Mouse (Mus musculus): Measurements from ENCODE around the gene Mfsd5.

Mfsd5 gene

DNA sequence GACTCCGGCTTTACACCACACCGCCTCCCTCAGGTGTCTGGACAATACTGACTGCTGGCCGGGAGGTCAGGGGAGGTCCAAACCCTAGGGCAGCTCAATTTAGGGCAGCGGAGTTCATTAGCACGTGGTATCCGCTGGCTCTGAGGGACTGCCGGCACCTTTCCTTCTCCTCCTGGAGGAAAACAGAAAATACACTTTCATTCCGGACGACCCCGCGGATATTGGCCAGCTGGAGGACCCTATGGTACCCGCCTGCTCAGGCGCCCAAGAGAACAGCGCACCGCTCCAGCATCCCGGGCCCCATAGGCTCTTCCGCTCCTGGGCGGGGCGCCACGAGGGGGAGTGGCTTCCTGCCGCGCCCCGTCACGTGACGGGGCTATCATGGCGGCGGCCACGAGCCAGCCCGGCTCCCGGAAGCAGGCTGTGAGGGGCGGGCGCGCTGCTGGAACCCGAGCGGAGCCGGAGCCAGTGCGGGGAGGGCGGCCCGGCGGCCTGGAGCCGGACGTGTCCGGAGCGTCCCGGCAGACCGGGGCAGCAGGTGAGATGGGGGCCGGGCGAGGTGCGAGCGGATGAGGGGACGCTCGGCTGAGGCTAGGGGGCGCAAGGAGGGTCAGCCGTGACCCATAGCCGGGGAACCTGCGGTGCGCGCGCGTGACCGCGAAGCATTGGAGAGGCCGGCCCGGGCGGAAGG is at the start of gene Mfsd5:
TSS of gene Mfsd5 (plus strand) at position 363 of the 691 bp plus-strand sequence.
- peak; percentile 67 to 76 for DNase-seq (ENCODE audit: low read depth in 2 of 2, low spot score in 2 of 2)

DNA sequence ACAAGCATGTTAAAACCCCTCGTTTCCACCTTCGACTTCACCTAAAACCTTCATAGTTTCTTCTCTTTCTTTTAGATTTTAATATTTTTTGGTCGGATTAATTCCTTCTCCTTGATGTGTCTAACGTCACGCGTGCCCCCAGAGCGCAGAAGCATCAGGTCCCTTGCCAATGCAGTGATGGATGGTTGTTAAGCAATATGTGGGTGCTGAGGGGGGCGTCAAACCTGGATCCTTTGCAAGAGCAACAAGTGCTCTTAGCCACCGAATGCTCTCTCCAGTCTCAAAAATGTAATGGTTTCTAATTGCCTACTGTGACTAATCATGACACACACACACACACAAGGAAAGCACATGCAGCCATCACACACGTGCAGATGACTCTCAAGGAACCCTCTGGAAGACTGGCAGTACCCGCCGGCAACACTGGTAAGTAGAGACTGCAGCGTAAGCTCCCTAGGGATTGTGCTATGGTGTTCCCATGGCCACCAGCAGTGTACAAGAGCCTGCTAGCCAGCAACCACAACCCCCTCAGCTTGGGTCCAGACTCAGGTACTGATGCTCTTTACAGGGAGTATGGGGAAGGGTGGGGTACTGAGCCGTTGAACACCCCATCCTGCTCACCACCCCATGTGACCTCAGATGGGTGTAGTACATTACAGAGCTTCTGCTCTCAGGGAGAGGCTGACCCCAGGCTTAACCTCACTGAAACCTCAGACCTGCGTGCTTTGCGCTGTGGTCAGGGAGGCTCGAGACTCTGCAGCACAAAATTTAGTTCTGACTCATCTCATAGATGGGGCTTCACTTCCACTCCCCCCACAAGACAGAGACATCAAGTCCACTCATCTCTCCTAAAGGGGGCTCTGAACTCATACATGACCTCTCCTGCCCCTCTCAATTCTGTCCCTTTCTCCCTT is 48.6 kb upstream of the Mfsd5 start:
- DNase-seq (ENCODE audit: low read depth in 2 of 2, low spot score in 2 of 2), result peak in 1 of 2 experiments; percentile 50

DNA sequence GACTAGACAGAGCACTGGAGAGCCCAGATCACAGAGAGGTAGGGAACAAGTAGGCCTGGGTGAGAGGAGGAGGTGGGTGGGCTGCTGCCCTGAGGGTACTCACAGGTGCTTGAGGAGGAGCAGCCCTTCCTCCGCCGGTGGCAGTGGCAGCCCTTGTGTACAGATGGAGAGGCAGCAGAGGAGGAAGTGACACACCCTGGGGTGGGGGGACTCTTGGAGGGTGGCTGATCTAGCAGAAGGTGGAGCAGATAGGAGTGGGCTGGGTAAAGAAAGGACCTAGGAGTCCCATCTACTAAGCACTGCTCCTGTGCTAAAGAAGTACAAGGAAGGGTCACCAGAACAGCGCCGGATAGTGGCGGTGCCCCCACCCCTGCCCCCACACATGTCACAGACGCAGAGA is 47.5 kb upstream of the Mfsd5 start, which contains the start of gene Itgb7:
TSS of gene Itgb7 (minus strand) at position 197 of the 400 bp plus-strand sequence.
- DNase-seq (ENCODE audit: low read depth in 2 of 2, low spot score in 2 of 2), result peak; percentile 41 to 46

DNA sequence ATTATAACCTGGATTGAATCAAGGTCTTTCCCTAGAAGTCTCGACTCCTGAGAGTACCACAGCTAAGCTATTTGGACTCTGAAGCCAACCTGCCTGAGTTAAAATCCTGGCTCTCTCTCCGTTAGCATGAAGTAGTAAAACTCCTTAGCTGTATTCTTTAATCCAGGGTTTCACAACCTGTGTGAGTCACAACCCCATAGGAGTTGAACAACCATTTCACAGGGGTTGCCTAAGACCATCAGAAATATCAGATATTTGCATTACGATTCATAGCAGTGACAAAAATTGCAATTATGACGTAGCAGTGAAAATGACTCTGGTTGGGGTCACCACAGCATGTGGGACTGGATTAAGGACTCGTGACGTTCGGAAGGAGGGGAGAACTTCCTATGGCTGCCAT is 46.5 kb upstream of the Mfsd5 start:
- no peak for DNase-seq (ENCODE audit: low read depth in 2 of 2, low spot score in 2 of 2)

DNA sequence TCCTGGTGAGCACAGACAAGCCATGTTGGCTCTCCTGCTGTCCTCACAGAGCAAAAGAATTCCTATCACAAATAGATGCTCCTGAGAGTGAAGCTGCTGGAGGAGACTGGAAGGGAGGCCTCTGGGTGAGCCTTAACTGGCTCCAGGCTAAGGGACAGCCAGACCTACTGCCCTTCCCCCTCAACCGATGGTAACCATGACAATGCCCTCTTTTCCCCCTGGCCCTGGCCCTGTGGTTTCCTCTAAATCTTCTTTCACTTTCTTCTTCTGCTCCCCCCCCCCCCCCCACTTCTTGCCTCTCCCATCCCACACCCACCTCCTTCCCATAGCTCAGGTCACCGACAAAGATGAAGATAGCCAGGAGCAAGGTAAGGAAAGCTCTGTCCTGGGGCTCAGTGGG is 45.4 kb upstream of the Mfsd5 start:
- no peak for DNase-seq (ENCODE audit: low read depth in 2 of 2, low spot score in 2 of 2)

DNA sequence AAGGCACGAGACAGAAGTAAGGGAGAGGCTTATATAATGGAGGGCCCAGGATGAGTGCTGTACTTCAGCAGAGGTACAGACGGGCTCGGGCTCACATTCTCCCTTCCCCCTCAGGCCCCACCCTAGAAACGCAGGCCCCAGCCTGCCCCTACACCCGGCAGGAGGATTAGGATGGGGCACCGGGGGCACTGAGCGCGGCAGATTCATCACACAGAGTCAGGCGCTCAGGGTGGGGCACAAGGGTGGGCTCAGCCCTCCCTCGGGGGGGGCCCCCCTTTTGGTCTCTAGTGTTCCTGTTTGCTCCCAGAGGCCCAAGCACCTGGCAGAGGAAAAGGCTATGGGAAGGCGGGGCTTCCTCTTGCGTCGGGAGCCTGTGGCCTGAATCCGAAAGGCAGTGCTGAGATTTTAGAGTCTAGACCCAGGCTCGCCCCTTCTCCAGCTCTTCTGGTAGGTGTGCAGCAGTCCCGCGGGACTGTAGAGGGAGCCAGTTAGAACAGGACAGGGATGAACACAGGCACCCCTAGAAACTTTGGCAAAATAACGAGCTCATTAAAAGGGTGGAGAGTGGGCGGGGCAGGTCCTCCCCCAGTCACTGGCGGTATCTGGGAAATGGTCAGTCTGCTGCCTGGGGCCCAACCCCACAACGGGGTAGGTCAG is 43.8 kb upstream of the Mfsd5 start:
- peak in 1 of 2 experiments; percentile 26 for DNase-seq (ENCODE audit: low read depth in 2 of 2, low spot score in 2 of 2)

DNA sequence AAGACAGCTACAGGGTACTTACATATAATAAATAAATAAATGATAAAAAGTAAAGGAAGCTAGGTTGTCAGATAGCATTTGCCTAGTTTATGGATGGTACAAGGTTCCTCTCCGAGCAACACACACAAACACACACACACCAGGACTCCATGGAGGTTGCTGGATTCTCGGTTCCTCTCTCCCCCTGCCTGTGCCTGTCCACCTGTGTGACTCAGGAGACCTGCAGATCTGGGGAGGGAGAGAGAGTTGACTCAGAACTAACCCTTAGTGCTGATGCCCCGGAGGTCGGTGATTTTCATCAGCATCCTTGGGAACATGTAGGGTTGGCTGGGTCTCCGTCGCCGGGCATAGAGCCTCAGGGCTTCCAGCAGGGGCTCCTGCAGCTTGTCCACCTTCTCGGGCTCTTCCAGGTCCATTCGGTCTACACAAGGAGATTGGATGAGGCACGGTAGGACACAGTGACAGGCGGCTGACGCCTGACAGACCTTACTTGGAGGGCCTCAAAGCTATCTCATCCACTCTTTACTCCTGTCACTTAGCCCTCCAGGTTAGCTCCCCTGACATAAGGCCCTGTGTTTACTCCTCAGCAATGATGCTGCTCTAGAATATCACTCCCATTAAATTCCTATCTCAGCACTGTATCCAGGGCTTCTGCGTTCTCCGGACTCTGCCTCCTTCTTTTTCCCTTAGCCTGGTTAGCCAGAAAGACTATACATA is 40.6 kb upstream of the Mfsd5 start:
- no peak for DNase-seq (ENCODE audit: low read depth in 2 of 2, low spot score in 2 of 2)

DNA sequence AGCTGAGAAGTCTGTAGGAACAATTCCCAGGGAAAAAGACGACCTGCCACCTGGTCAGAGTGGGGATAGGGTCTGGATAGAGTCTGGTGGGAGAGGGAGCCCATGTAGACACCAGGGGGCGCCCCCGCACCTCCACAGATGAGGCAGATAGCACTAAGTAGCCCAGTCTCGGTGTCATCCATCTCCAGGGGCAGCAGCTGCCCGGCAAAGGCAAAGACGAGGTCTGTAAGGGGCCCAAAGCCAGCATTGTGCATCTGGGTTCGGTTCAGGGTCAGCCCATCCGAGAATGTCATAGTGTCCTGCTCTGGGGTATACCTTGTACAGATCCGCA is 40.0 kb upstream of the Mfsd5 start:
- DNase-seq (ENCODE audit: low read depth in 2 of 2, low spot score in 2 of 2), result peak; percentile 80 to 82

DNA sequence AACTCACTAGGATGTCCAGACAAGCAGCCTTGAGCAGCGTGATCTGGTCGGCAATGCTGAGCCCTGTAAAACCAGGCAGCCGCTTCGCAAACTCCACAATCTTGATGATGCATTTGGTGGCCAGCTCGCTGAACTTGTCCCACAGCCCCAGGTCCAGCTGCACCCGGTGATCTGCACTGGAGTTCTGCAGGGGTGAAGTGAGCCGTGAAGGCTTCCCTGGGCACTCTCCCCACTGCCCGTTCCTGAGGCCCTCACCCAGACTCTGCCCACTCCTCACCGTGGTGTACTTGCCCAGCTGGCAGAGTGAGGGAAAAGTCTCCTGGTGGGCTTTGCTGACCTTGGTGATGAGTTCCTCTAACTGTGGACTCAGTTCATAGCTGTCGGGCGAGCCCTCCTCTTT is 39.4 kb upstream of the Mfsd5 start:
- DNase-seq (ENCODE audit: low read depth in 2 of 2, low spot score in 2 of 2), result no peak

DNA sequence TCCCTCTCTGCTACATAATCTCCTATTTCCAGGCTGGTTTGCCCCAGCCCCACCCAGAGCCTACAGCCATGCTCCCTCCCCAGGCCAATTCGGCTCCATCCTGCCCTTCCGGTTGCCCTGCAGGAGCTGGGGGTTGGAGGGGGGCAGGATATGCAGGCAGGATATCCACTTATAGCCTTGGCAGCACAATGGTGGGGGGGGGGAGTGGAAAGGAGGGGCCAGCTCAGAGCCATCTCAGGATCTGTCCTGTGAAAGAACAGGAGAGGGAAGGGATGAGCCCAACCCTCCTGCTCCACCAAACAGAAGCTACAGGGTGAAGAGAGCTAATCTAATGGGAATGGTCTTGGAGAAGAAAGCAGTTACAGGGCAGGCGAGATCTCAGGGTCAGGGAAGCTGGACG is 38.6 kb upstream of the Mfsd5 start:
- DNase-seq (ENCODE audit: low read depth in 2 of 2, low spot score in 2 of 2), result no peak

DNA sequence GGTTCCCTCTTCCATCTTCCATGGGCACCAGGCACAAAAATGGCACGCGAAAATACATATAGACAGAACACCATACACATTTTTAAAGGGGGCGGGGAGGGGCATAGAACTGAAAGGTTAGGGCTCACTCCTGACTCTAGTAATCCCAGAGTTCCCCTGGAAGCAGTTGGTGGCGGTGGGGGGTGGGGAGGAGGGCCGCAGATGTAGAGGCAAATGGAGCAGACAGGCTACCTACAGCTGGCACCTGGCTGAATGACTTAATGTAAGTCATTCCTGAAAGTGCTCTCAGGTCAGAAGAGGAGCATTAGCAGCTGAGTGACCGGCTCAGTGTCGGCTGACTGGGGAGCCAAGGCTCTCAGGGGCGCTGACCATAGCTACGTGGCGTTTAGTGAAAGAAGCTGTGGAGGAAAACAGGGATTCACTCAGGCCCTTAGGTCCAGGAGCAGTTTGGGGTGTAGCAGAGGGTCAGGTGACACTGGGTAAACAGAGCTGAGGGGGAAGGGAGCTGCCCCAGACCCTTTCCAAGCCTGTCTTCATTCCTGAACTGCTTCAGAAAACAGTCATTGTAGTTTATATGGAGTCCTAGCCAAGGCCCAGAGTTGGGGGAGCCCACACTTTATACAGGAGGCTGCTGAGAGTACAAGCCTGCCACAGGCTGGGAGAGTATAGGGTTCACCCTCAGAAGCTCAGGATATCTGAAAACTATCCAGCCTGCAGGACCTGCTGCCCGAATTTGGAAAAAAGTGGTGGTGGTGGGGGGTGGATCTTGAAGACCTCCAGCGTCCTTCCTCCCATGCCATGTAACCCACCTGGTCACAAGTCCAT is 36.6 kb upstream of the Mfsd5 start:
- DNase-seq (ENCODE audit: low read depth in 2 of 2, low spot score in 2 of 2), result no peak

DNA sequence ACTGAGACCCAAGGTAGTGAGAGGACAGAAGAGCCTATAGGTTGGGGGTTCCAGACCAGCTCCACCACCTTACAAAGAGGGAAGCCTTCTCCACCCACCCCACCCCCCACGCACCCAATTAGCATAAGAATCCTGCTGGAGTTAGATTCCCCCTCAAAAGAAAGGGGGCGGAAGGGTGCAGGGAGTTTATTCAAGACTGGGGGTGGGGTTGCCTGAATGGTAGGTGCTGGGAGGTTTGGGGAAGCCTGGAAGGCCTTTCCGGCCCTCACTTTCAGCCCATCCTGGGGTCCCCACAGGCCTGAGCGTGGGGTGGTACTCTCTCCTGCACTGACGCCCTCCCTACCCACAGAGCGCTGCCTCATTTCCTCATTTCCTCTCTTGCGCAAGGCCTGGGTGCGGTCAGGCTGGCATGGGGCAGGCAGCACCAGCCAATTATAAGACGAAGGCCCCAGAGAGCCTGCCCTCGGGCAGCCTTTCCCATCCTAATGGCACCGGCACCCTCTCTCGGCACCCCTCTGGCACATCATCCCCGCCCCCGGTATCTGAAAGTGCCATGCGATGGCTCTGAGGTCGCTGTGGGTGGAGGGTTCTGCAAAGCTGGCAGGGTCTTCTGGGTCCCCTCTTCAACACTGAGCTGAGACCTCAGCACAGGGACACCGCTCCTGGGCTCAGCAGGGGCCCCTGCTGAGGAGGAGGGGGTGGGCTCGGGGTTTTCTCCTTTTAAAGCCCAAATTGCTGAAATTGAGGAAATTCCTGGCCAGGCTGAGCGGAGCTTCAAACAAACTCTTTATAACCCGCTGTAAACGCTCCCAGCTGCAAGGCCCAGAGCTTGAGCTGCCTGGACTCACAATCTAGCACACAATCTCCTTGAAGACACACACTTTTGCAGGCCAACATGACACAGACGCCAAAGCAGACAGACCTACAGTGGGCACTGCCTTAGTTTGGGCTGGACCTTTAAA is 35.7 kb upstream of the Mfsd5 start:
- DNase-seq (ENCODE audit: low read depth in 2 of 2, low spot score in 2 of 2), result no peak

DNA sequence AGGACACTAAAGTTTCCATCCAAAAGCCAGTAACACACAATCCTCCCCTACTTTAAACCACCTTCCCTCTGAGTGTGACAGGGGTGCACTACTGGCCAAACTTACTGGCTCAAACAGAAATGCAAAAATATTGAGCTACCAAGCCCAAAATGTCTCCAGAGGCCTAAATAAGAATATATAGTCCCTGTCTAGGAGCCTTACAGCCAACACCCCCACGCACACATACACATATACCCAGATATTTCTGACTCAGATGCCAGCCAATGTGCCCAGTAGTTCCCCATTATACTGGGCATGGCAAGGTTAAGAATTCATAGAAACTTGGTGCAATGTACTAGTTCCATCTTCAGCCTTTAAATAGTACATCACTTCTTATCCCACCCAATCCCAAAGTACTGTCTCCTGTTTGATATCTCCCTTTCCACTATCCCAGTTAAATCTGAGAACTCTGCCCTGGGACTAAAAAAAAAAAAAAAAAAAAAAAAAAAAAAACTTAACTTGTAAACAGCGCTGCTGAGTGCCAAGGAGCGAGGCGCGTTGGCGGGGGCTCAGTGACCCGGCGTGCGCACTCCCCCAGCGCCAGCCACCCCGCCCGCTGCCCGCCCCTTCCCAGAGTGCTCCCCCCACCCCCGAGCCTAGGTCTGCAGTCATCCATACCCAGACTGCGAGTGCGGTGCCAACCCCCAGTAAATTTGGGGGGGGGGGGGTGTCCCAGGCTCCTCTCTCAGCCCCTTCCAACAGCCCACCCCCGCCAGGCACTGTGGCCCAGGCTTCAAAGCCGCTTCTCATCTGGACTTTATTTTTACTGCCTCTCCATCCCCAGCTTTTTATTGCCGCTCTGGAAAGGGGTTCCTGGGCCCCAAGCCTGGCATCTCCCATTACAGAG is 34.7 kb upstream of the Mfsd5 start:
- DNase-seq (ENCODE audit: low read depth in 2 of 2, low spot score in 2 of 2), result no peak

DNA sequence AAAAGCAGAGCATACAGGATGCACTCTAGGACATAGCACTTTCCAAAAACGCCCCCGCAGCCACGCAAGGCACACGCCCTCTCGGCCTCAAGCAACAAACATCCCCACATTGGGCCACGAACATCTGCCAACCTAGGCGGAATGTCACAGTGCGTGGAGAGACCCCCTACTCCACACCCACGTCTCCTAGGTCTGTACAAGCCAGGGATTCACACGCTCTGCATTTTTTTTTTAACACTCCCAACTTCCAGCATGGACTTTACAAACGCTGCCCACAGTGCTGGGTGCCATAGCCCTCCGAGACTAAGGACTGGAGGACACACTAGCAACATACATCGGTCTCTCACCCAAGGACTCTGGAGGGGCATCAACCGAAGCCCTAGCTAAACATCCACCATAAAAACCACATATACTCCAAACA is 33.8 kb upstream of the Mfsd5 start:
- no peak for DNase-seq (ENCODE audit: low read depth in 2 of 2, low spot score in 2 of 2)

DNA sequence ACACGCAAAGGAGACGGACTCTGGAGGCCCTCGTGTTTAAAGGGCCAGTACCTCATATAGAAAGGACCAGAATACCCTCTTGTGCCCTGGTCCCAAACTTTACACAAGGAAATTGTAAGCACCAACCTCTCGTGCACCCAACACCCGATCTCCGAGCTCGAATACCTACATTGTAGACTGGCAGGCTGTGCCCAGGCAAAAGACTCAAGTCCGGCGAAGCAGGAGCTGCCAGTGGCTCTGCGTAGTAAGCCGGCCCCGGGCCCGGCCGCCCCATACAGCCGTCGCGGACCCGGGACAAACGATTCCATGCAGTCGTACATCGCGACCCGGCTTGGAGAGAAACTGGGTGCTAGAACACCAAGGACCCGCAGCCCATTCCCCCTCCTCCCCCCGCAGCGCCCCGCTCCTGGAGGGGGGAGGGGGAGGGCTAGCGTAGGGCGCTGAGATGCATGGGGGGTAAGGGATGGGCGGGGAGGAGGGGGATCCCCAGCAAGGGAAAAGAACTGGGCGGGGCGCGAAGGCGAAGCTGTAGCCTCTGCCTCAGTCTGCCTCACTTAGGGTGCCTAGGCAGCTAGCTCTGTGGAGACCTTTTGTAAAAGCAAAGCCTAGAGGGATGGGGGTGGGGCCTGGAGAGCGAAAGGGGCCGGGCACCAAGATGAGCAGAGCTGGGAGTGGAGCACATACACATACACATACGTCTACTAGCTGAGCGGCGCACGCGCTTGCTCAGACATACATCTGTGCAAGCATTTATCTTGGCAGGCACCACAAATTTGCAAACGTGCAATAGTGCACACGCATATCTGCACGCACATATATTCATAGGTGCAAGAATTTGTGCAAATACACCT is 33.1 kb upstream of the Mfsd5 start:
- DNase-seq (ENCODE audit: low read depth in 2 of 2, low spot score in 2 of 2), result peak; percentile 74 to 77

DNA sequence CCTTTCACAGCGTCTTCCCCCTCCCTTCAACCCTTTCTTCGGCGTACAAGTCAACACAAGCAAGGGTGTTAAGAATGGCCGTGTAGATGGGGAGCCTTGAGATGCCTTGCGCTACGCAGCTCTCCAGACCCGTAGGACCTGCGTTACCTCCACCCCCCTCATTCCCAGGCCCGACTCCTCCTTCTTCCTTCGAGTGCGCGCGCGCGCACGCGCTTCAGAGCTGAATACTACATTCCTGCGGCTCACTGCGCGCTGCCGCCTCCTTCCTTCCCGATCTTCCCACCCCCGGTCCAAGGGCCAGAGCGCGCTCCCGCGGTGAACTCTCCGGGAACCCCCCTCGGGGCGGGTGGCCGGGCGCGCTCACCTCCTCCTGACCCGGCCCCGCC is 32.4 kb upstream of the Mfsd5 start:
- peak; percentile 62 to 78 for DNase-seq (ENCODE audit: low read depth in 2 of 2, low spot score in 2 of 2)

Measured in CD8-positive naive resting alpha-beta T cell, adult 2 months (primary cell).